Mouse (Mus musculus) left cerebral cortex, postnatal 14 days (tissue): ENCODE data around the gene Lzts3. TPM values are rescaled to one million over a fixed set of nuclear protein-coding genes. Genes with fewer than 3 reads are reported as not detected.

Experiments used
- DNase-seq, 2 experiments: peaks; one replicate each; pipeline ENCODE4 v3.0.0; 2021 to 2022; ENCODE audit warnings: low spot score in 2 of 2, mixed read lengths in 1 of 2
- intact Hi-C: fragments of 180-260 bp; cut with DNase I; formaldehyde crosslinking; loops from one replicate; pipeline ENCODE4 v1.15.1; 2025
- total RNA-seq, 2 experiments: library from RNA; stranded (reverse); gene quantifications; 2 replicates each; pipeline ENCODE4 v1.2.3; 2021

The Lzts3 gene
- total RNA-seq, 2 experiments from 2014 or later, result 88.0 to 89.5 TPM

DNA sequence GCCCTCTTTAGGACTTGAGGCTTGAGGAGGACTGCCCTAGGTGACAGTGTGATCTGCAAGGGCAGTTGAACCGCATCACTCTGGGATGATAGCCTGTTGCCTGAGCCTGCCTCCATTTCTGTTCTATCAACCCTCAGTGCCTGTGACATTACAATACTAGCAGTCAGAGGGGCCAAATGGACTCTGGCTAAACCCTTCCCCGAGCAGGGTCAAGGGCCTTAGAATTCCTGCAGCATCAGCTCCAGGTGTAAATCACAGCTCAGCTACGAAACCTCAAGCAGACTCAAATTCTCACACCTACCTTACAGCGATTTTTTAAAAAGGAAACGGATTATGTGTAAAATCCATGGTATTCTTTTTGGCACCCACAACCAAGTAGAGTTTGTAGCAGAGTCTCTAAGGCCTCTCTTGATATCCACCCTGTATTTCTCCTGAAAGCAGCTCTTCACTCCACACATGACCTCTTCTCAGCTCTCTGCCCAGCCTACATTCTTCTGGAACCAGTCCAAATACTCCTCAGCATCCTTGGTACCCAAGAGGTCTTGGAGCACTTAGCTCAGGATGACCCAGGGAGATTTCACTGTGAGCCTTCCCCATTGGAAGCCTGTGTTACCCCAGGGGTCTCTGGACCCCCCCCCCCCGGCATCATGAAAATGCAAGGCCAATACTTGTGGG, 1.1 kb downstream of the Lzts3 start:
- DNase-seq, result no peak
- intact Hi-C loops, result no loop called here

GRCm38 (mm10) chr2:130639276-130639675, 3.3 kb downstream of the Lzts3 start:
- DNase-seq, result no peak
- intact Hi-C loops, result no loop called here

GRCm38 (mm10) chr2:130638101-130638611, 4.4 kb downstream of the Lzts3 start:
- DNase-seq, result no peak
- intact Hi-C loops, result no loop called here

- DNase-seq, result no peak
- intact Hi-C loops, result no loop called here
These were observed 6.8 kb downstream of the Lzts3 start for GRCm38 (mm10) chr2:130635847-130636246.

DNA sequence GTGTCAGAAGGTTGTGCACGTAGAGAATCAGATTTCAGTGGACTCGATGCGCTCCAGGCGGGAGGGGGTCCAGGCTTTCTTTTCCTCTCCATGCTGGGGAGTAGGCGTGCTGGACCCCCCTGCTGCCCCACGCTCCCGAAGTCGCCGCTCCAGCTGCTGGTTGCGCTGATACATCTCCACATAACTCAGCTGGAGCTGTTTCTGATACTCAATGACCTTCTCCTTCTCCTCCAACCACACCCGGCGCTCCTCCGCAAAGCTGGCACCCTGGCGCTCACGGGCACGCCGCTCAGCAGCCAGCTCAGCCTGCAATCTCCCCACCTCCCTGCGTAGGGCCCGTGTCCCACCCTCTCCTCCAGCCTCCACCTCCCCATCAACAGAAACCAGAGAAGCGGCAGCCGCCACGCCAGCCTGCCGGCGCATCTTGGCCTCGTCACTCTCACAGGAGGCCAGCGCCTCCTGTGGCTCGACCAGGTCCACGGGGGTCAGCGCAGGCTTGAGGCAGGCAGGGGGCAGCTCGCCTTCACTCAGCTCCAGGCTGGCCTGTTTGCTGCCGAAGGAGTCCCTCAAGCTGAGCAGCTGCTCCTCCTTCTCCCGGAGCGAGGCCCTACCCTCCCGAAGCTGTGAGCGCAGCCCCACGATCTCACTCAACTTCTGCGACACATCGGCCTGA, 7.7 kb downstream of the Lzts3 start:
- no peak for DNase-seq
- intact Hi-C loops, result no loop called here

- intact Hi-C loops, result no loop called here
- DNase-seq, result no peak
These were observed 8.4 kb downstream of the Lzts3 start for GRCm38 (mm10) chr2:130634006-130634738.

- intact Hi-C loops, result no loop called here
These were observed 9.5 kb downstream of the Lzts3 start for GRCm38 (mm10) chr2:130632887-130633675.

DNA sequence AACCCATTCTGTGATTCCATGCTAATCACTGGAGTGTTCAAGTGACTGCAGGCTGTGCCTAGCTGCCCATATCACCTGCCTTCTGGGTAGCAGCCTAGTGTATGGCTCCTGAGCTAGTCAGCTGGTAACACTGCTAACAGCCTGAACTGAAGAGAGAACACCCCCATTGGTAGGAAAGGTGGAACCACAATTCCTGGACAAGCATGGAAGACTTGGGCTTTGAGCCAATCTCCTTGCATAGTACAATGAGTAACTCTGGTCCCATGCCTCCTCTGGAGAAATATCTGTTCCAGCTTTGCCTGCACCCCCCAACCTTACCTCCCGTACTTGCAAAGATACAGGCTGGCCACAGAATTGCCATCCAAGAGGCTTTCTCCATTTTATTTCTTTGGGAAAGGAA, 10.2 kb downstream of the Lzts3 start:
- intact Hi-C loops, result no loop called here
- peak in 1 of 2 experiments; percentile 65 for DNase-seq

More at GRCm38 (mm10) chr2:130632887-130633675, 9.5 kb downstream of the Lzts3 start:
- no peak for DNase-seq

DNA sequence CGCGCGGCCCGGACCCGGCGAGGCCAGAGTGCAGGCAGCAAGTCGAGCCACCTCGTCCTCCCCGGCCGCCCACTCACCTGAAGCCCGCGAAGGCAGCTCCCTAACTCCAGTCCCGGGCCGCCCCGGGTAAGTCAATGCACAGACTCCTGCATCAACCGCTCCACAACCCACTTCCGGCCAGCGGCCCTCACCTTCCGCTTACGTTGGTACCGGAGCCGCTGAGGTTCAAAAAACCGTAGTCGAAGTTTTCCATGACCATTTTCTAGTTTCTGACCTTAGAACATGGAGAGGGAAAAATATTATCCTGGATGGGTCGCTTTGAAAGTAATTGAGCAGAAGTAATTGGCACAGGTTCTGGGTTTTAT, 12.8 kb downstream of the Lzts3 start, which contains the start of the genes Fastkd5 and Ubox5:
Gene Fastkd5, minus strand, starts transcription at position 189 of the 365 bp plus-strand sequence.
Gene Ubox5, minus strand, starts transcription at position 200 of the 365 bp plus-strand sequence.
- intact Hi-C loops, result no loop called here
- DNase-seq, result peak; percentile 86 to 92

- no peak for DNase-seq
These were observed 13.3 kb downstream of the Lzts3 start for GRCm38 (mm10) chr2:130629080-130629838.

GRCm38 (mm10) chr2:130628424-130628823, 14.2 kb downstream of the Lzts3 start:
- DNase-seq, result no peak
- intact Hi-C loops, result no loop called here

More at GRCm38 (mm10) chr2:130629080-130629838, 13.3 kb downstream of the Lzts3 start:
- intact Hi-C loops, result no loop called here

DNA sequence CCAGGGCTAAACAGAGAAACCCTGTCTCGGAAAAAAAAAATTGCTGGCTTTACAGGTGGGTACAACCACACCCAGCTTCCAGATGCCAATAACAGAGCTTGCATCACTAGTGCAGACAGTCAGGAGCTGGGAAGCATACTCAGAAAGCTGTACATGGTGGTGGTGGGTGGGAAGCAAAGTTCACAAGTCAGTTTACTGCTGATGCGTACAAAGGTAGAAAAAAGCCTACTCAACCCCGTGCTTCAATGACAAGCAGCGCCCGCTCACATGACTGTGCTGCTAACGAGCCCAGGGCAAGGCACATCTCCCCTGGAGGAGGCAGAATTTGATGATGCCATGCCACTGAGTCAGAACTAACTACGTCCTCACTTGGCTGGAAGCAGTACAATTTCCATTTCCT, 23.6 kb downstream of the Lzts3 start:
- intact Hi-C loops, result no loop called here
- no peak for DNase-seq

- intact Hi-C loops, result no loop called here
- no peak for DNase-seq
These were observed 29.5 kb downstream of the Lzts3 start for GRCm38 (mm10) chr2:130613091-130613490.

DNA sequence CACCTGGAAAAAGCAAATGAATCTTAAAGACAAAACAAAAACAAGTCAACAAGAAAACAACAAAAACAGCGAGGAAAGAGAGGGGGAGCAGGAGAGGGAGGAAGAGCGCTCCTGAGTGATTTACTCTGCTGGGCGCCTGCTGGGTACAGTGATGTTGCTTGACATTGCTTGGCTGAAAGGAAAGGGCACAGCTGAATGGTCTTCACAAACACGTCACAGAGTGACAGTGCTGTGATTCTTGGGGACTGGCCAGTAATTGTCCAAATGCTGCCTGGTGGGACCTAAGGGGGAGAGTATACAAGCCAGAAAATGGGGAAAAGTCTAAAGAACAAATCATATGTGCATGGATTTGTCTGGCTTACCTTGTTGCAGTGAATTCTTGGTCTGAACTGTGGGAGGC, 40.4 kb downstream of the Lzts3 start:
- intact Hi-C loops, result no loop called here
- no peak for DNase-seq

- intact Hi-C loops, result no loop called here
- DNase-seq, result no peak
These were observed 44.2 kb downstream of the Lzts3 start for GRCm38 (mm10) chr2:130598399-130598798.

DNA sequence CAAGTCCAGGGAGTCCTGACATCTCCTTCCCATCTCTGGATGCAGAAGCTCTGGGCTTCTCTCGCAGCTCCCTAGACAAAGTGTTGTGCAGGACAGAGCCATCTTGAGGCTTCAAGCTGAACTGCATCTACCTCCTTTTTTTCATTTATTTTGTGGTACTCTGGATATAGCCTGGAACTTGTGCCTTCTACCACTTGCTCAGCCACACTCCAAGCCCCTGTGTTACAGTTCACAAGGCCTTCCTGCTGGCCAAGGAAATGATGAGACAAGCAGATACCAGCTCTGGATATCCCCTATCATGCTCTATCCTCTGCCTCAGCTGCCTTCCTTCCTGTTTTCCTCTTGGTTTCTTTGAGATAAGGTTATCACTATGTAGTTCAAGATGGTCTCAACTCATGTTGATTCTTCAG, 45.0 kb downstream of the Lzts3 start:
- peak; percentile 62 to 70 for DNase-seq
- intact Hi-C loops, result no loop called here

- intact Hi-C loops, result no loop called here
- DNase-seq, result no peak
These were observed 47.0 kb downstream of the Lzts3 start for GRCm38 (mm10) chr2:130595596-130595995.

GRCm38 (mm10) chr2:130591016-130591415, 51.6 kb downstream of the Lzts3 start:
- intact Hi-C loops, result no loop called here
- no peak for DNase-seq

DNA sequence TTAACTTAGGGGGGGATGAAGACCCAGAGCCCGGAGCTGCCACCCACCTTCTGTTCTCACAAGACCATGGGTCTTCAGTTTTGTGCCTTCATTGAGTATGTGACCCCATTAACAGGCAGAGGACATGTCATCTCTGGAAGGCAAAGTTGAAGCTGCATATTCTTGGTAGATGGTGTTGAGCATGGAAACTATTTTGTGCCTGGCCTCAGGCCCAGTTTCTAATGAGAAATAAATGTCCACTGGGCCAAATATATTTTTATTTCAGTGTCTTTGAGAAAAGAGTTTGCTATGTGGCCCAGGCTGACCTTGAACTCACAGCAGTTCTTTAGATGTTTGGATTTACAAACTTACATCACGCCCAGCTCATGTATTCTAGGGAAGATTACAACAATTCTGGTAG, 52.8 kb downstream of the Lzts3 start:
- intact Hi-C loops, result no loop called here
- DNase-seq, result no peak
